Mouse (Mus musculus) natural killer cell, adult 2 months (primary cell): ENCODE measurements around the gene Armh3.

Experiments used
- DNase-seq, 2 experiments: peaks; one replicate each; pipeline ENCODE4 v3.0.0; 2022; ENCODE audit warnings: low spot score in 2 of 2

The Armh3 gene

DNA sequence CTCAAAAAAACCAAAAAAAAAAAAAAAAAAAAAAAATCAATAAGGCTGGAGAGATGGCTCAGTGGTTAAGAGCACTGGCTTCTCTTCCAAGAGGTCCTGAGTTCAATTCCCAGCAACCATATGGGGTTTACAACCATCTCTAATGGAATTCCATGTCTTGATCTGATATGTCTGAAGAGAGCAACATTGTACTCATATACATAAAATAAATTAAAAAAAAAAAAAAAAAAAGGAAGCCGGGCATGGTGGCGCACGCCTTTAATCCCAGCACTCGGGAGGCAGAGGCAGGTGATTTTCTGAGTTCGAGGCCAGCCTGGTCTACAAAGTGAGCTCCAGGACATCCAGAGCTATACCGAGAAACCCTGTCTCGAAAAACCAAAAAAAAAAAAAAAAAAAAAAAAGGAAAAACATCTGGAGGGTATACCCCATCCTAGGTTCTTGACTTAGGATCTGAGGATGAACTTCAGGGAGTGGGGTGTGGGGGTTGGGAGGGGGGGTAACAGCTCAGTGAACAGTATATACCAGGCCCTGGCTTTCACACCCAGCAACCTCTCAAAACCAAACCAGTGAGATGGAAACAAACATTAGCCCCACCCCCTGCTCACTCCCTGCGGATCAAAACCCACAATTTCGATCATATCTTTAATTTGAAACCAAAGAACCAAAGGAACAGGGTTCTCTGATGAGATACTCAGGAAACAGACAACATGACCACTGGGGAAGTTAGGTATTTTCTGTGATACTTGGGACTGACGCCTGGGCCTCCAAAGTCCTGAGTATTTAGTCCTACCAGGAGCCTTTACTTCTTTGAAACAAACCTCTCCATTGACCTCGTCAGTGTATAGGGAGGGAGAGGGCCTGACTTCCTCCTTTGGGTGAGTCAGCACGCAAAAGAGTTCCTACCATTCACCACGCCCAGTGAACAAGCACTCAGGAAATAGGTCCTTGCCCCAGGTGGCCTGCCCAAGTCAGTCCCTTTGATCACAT lies 208.1 kb downstream of the Armh3 start:
- DNase-seq: peak; percentile 47 to 59

GRCm38 (mm10) chr19:45789365-45789764 lies 208.9 kb downstream of the Armh3 start:
- DNase-seq: no peak

GRCm38 (mm10) chr19:45788337-45788736 lies 210.0 kb downstream of the Armh3 start:
- no peak for DNase-seq

DNA sequence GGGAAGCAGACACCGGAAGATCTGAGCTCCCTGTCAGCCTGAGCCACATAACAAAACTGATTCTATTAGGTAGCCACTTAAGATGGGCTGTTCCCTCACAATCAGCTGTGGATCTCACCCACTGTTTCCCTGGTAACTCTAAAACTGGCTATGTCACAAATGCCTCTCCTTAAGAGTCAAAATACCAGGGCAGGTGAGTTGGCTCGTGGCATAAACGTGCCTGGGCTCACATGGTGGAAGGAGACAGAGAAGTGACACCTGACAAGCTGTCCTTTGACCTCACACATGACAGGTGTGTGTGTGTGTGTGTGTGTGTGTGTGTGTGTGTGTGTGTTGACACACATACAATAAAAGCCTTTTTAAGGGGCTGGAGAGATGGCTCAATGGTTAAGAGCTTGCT lies 210.8 kb downstream of the Armh3 start:
- no peak for DNase-seq

- DNase-seq: no peak
These were observed 212.8 kb downstream of the Armh3 start for GRCm38 (mm10) chr19:45785470-45785869.

- DNase-seq: no peak
These were observed 214.2 kb downstream of the Armh3 start for GRCm38 (mm10) chr19:45783933-45784576.

- peak; percentile 98 for DNase-seq
These were observed 214.9 kb downstream of the Armh3 start, which contains the start of gene Mgea5 for GRCm38 (mm10) chr19:45783181-45783932. Gene Mgea5 (minus strand): TSS chr19:45783837.

DNA sequence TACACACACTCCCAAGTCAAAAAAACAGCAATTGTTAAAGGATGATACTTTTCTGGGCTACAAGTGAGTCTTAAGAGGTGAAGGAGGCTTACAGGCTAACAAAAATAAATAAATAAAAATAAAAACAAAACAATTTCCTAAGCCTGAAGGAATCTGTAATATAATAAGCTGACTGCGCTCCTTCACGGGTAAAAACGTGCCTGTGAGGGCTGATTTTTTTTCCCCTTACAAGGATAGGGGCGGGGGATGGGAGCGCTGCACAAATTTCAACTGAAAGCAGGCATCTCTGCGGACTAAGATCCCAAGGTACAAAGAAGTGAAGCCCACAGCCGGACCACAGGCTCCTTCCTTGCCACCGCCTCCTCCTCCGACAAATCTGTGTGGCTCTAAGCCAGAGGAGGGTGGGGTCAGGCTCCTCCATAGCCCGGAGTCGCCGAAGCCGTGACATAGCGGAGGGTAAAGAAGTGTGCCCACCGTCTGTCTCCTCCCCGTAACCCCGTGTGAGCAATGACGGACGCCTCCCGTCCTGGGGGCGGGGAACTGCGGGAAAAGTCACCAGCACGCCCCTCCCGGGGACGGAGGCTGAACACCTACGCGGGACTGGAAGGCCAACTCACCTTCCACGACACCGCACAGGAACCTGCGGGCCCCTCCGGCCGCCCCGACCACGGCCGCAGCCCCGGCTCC lies 215.8 kb downstream of the Armh3 start:
- DNase-seq: peak; percentile 46 to 54

- no peak for DNase-seq
These were observed 216.6 kb downstream of the Armh3 start for GRCm38 (mm10) chr19:45781676-45782075.

DNA sequence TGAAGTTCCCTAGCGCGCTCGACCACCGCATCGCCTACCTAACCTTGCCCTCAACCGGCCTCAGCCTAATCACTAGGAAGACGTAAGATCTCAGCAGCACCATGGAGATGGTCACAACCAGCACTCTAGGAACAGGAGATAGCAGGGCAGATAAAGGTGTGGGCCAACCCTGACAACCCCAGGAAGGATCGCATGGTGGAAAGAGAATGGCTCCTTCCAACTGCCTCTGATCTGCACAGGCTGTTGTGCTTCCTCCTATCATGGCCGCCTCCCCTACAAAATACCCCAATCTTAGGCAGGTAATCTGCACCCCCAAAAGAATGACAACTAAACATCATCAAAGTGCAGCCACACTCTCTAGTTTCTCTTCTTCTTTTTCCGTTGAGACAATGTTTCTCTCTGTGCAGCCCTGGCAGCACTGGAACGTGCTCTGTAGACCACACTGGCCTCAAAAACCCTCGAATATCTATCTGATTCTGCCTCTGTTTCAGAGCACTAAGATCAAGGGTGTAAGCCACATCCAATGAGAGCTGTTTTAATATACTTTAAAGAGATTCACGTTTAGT lies 217.9 kb downstream of the Armh3 start:
- DNase-seq: peak in 1 of 2 experiments; percentile 11

GRCm38 (mm10) chr19:45775486-45775885 lies 222.8 kb downstream of the Armh3 start:
- no peak for DNase-seq

DNA sequence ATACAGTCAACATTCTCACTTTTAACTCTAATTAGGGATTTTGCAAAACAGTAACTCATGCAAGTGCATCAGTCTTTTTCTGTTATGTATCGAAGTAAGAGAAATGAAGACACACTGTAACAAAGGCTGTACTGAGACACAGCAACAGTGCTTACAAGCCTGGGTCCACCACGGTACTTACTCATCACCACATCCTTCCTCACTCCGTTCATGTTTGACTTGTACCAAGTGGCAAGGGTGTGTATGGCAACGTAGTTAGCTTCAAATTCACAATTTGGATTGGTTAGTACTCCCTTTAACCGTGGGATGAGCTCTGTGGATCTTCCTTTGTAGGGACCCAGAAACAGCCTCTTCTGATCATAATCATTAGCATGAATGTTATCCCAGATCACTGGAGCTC lies 226.8 kb downstream of the Armh3 start:
- DNase-seq: no peak
